Mouse (Mus musculus): ENCODE data around the gene Plg. TPM values are rescaled to one million over a fixed set of nuclear protein-coding genes. Genes with fewer than 3 reads are reported as not detected.

Gene Plg
- polyA plus RNA-seq, 1 experiment, result not detected

DNA sequence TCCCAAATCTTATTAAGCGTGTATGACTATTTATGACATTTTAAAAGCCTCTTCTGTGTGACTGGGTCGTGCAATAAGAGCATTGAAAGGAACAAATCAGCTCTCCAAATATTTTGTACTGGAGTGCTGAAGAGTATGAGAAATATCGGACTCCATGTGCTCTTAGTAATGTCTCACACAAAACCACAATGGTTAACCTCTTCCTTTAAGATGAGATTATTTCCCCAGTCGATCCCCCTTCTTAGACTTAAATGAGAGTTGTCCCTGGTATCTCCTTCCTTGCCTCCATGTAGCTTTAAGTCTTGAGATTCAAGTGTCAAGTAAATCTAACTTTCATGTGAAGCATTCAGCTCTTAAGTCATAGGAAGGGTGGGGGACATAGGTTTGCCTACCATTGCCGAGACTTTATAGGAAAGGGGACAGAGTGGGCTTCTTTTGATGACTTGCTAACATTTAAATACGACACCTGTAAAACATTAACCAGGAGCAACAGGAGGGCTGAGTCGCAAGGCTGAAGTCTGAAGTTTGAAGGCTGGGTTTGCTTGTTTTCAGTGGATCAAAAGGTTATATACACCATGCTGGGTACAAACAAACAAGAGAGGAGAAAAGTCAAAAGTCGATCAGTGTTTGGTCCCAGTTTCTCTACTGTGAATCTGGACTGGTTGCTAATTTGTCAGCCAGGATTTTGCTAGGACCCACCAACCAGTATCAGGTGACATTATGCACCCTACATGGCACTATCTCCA is 6.8 kb downstream of the Plg start:
- DNase-seq (ENCODE audit: low read depth), result no peak

DNA sequence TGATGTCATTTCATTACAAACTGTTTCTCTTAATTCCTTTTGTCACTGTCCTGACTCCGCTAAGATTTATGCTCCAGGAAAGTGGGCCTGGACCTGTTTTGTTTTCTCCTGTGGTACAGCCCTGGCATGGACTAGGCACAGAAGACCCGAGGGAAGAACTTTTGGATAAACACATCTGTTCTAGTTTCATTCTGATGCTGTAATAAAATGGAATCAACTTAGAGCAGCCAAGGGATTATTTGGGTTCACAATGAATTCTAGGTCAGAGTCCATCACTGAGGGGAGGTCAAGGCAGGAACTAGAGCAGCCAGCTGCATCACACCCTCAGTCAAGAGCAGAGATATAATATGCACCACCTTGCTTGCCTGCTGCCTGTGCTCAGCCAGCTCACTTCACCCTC is 9.4 kb downstream of the Plg start:
- DNase-seq (ENCODE audit: low read depth), result no peak

DNA sequence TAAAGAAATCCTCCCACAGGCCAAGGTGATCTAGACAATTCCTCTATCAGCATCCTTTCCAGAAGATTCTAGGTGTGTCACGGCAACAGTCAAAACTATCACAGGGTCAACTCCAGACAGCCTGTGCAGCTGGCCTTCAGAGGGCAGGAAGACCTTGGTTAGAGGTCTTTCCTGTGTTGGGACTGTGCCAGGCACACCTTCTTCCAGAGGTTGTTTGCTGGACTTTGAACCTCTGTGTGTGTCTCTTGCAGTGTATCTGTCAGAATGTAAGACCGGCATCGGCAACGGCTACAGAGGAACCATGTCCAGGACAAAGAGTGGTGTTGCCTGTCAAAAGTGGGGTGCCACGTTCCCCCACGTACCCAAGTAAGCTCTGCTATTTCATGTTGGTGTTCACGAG is 9.8 kb downstream of the Plg start:
- DNase-seq (ENCODE audit: low read depth), result no peak

DNA sequence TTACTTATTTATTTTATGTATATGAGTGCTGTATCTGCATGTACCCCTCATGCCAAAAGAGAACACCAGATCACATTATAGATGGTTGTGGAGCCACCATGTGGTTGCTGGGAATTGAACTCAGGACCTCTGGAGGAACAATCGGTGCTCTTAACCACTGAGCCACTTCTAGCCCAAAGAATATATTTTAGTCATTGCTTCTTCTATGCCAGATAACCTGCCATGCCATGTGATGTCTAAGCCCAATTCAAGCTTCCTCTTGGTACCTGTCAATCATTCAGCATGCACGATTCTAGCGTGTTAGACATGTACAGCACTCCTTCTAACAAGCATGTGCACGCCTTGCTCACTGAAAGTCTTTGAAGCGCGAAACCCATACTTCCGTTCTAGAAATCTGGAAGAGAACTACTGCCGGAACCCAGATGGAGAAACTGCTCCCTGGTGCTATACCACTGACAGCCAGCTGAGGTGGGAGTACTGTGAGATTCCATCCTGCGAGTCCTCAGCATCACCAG is 17.8 kb downstream of the Plg start:
- no peak for DNase-seq (ENCODE audit: low read depth)

DNA sequence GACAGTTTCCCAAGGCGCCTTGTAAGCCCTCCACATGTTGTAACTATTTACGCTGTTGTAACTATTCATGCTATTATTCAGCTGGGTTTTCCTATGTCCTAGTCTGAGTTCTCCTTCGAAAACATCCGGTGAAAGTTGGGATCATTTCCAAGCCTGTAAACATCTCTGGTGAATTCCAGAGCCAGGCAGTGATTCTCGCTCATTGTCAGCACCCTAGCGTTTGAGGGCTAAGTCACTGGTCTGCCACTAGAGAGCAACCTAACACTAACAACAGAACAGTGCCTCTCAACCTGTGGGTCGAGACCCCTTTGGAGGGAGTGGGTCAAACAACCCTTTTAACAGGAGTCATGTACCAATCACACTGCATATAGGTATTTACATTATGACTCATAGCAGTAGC is 25.0 kb downstream of the Plg start:
- DNase-seq (ENCODE audit: low read depth), result no peak

DNA sequence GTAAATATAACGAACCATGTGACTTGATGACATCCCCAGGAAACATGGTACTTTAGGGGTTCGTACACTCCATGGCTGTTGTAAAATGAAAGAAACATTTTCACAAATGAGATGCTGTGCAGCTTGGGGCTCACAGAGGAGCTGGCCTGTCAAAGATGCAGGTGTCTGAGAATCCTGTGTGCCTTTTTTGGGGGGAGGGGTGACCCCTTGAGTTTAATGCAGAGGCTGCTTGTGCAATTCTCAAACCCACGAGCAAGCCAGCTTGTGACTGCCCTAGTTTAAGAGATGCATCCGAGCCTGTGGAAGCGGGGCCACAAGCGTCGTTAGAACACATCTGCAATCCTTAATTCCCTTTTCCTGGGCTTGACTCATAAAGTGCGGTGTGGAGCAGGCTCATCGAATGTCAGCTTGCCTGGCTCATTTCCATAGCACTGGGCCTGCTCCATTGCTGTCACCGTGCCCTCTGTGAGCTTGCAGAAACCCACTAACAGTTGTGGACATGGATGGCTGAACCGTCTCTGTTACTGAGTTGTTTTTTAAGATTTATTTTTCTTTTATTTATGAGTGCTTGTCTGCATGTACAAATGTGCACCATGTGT is 31.0 kb downstream of the Plg start:
- DNase-seq (ENCODE audit: low read depth), result no peak

DNA sequence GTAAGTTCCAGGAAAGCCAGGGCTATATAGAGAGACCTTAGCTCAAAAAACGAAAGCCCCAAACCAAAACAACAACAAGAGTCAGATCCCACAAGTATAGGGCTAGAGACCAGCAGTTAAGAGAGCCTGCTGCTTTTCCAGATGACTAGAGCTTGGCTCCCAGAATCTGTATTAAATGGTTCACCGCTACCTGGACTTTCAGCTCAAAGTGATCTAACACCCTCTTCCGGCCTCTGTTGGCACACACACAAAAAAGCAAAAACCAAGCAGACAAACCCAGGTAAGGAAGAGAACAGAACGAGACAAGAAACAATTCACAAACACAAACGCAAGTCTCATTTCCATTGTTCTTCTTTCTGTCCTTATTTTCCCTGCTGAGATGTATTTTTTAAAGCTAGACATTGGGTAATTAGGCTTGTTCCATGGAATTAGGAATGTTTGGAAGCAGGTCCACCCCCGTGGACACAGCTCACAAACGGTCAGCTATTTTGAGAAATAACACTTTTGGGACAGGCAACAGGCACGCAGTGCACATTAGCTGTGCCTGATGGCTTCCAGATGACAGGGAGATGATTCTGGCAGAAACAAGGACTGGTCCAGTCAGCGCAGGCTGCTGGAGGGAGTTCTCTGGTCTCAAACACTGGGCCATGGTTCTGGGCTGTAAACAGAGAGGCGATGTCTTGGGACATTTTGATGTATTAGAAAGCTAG is 33.9 kb downstream of the Plg start:
- no peak for DNase-seq (ENCODE audit: low read depth)

DNA sequence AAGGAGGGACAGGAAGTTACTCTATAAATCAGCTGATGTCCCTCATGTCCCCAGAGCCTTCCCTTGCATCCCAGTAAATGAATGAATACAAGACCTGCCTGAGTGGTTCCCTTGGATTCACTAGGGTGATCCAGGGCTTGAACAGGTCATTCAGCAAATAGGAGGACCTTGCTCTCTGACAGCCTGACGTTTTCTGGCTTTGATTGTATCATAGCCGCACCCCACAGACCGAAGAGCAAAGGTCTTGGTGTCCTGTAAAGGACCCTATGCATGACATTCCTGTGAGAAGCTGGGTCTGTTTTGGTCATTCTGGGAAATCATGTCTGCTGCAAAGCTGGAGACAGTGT is 34.5 kb downstream of the Plg start:
- DNase-seq (ENCODE audit: low read depth), result no peak

DNA sequence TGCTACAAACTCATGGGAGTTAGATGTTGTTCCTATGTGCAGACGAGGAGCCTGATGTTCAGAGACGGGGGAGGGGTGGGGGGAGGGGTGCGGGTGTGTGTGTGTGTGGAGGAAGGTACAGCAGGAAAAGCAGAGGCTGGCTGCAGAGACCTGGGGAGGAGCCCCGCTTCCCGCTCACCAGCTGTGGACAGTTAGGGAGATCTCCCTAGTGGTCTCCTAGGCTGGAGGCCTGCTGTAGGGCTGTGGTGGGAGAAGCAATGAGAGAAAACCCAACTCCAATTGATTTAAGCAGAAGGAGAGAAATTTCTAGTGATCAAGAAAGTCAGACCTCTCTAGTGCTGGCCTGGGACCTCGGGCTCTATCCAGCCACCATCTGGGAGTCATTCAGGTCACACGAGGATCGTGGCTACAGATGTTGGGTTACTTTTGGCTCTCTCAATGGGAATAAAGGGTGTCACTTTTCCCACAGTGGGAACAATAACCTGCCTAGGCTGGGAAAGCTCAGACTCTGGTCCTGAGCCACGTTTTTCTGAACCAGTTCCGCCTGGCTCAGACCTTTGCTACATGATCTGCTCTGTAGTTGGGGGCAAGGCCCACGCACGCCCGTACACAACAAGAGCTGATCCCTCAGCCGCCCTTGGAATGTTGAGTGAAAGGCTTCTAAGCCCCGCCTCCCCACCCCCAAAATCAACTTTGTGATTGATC is 36.8 kb downstream of the Plg start:
- no peak for DNase-seq (ENCODE audit: low read depth)

DNA sequence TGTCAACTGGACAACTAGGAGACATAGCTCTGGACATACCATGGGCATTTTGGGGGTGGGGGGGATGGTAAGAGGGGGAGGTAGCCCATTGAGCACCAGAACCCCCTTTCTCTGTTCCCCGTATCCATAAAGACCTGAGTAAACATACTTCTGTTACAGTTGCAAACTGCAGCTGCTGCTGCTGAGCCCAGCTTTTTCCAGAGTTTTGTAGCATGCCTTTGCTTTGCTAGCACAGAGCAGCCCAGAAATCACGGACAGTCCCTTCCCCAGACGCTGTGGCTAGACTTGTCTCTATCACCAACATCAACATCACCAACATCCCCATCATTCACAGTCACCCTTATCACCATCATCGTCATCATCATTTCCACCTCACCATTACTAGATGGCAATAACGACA is 37.3 kb downstream of the Plg start:
- no peak for DNase-seq (ENCODE audit: low read depth)

DNA sequence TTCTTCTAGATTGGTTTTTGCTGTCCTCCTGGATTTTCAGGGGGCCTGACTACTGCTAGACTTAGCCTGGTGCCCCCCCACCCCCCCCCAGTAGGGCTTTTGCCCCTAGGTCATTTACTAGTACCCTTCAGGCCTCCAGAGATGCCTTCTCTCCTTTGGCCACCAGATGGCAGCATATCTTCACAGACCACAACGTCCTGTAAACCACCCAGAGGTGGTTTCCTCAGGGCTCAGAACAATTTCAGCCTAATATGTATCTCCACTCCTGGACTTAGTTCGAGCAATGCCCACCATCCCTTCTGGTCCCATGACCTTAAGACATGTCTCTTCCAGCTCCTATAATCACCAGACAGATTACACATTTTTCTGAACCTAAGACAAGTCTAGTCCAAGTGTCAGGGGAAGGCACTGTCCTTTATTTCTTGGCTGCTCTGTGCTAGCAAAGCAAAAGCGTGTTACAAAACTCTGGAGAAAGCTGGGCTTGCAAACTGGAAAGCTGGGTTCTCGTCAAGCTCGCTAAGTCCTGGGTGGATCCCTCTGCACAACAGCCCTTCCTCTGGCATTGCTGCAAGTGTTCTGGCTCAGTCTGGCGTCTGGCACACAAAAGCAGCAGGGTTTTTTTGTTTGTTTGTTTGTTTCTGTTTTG is 38.0 kb downstream of the Plg start:
- no peak for DNase-seq (ENCODE audit: low read depth)

DNA sequence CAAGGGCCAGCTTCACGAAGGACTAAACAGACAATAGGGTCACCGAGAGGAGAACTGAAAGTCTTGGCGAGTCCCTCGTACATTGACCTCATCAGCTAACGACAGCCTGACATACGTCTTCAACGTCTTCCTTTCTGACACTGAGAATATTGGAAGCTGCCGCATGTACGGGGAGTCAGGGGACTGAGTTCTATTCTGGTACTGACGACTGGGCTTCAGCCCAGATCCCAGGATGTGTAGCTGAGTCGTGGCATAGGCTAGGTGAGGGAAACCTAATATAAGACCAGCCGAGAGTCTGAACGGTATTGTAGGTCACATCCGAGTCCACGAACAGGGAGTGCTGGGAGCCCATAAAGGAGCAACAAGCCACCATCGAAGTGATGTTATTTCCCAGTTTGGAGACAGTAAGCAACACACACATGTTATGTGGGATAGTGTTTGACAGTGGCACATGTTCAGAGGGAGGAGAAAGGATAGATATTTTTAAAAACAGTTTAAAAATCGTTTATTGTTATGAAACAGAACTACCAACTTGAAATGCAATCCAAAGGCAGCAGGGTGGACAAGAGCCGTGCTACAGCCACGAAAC is 41.2 kb downstream of the Plg start:
- DNase-seq (ENCODE audit: low read depth), result no peak

DNA sequence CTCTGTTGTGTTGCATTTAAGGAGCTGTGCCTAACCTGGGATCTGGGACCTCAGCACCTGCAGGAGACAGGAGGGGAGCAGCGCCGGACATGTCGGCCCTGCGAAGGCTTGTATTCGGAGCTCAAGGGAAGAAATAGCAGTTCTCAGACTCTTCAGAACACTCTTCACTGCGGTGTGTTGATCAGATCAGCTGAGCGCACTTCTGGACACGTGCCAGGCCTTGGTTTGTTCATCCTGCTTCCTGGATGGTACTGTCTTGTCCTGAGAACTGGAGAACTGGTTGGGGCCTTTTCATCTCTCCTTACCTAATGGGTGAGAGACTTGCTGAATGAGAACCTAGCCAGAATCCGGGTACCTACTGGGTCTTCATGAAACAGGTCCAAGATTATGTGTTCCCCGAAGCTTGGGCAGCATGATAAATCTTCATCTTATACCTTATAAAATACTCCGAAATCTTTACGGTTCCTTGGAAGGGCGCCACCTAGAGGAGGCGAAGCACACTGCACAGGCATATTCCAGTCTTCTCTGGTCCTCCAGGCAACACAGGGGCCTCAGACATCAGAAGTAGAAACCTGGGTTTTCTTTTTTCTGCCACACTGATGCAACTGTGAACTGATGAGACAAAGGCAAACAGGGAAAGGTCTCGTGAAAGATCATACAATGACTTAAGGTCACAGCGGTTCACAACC is 42.6 kb downstream of the Plg start:
- DNase-seq (ENCODE audit: low read depth), result no peak

DNA sequence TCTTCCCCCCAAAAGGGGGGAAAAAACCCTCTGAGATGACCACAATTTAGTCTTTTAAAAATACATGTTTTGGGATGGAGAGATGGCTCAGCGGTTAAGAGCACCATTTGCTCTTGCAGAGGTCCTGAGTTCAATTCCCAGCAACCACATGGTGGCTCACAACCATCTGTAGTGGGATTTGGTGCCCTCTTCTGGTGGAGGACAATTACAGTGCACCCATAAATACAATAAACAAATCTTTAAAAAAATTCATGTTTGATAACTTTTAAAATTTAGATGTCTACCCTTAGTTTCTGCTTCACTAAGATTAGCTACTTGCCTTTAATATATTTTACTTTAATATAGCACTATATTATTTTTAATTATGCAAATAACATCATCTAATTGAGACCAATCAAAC is 43.7 kb downstream of the Plg start:
- no peak for DNase-seq (ENCODE audit: low read depth)

DNA sequence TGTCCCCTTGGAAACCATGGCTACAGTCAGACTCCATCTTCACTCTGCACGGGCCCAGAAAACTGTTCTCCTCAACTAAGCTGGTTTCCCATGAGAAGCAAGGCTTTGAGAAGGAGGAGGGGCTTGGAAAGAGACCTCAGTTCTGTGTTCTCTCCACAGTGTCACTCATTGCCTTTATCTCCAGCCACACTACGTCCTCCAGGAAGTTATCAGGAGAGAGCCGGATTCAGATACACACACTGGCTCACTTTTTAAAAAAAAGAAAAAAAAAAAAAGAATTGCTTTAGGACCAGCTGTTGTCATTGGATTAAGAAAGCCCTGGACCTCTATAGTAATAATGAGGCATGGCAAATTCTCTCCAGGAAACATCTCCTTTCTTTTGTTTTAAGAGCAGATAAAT is 48.7 kb downstream of the Plg start:
- no peak for DNase-seq (ENCODE audit: low read depth)

DNA sequence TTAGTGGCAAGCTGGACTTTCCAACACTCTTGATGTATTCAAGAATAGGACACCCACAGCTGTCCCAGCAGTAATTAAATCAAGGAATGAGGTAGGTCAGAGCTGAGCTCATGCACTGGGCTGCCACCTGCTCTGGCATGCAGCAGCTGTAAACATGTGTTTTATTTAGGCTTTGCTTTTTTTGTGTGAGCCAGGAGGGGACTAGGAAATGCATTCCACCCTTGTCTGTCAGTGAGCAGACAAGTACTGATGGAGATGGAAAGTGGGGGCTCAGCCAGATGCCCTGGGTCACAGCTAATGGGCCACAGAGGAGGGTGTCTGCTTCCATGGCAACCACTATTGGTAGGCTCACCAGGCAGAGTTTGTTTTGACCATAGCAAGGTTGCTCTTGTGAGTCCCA is 50.0 kb downstream of the Plg start:
- DNase-seq (ENCODE audit: low read depth), result no peak

DNA sequence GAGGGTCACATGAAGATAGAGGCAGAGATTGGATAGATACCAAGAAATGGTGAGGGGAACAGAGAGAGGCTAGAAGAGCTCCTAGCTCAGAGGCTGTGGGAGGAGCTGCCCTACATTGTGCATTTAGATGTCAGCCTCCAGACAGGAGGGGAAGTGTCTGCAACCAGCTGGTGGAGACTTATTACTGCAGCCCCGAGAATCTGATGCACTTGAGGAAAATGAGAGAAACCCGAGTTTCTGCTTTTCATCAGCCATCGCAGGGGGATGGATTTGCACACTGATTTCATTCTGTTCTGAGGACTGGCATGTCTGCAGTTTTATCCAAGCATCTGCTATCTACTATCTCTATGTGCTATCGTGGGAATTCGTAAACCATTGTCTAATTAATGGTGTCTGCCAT is 53.3 kb downstream of the Plg start:
- no peak for DNase-seq (ENCODE audit: low read depth)

DNA sequence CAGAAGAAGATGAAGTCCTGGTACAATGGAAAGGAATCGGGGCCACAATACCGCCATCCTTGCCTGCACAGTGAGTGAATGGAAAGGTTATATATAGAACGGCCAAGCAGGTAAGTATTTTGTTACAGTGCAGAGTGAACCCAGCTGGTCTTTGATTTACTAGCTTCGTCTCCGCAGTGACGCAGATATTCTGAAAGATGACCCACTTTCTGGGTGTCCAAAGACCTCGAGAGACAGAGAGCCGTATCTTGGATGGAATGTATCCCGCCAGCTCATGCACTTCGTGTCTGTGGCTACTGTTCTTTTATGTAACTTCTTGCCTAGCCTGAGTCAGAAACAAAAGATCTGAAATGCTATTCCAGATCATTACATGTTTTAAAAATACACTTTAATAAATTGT is 59.4 kb downstream of the Plg start:
- no peak for DNase-seq (ENCODE audit: low read depth)

DNA sequence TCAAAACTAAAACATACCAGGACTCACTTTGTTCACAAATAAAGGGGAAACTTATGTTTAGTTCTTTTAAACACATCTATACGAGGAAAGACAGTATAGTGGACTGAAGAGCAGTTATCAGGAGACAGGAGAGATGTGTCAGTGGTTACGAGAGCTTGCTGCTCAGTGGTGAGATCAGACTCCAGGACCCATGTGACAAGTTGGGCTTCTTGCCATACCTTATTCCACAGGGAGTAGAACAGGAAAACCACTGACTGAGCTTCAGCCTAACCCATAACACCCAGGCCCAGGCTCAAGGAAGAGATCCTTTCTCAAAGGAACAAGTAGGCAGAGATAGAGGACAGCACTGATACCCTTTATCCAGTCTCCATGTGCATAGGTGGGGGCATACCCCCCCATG is 66.2 kb downstream of the Plg start:
- DNase-seq (ENCODE audit: low read depth), result no peak

DNA sequence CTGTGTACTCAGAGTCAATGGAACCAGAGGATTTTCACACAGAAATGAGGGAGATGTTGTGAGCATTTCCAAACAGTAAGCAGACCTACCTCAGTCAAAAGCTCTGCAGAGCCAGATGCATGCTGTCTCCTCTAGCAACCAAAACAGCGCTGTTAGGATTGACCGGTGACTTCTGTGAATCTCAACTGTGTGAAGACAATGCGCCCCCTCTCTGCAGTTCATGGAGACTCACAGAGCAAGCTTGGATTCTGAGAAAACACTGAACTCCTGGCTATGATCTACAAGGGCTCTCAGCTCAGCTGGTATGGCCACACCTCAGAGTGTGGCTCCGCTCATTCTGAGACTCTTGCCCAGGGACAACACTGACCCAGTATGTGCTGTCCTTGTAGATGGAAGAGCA is 72.8 kb downstream of the Plg start:
- DNase-seq (ENCODE audit: low read depth), result no peak
